Mouse (Mus musculus): ENCODE measurements around the gene Nfam1.
"Not testable (repeated sequence)": the region's sequence is repeated elsewhere in the genome, so short reads cannot be mapped to it uniquely, and the experiment has no call there.

Gene Nfam1

GRCm38 (mm10) chr15:83032981-83033541 is at the start of gene Nfam1:
Gene Nfam1 (minus strand): TSS chr15:83033306.
- in situ Hi-C loops (cut with MboI, MseI), result no loop called here

DNA sequence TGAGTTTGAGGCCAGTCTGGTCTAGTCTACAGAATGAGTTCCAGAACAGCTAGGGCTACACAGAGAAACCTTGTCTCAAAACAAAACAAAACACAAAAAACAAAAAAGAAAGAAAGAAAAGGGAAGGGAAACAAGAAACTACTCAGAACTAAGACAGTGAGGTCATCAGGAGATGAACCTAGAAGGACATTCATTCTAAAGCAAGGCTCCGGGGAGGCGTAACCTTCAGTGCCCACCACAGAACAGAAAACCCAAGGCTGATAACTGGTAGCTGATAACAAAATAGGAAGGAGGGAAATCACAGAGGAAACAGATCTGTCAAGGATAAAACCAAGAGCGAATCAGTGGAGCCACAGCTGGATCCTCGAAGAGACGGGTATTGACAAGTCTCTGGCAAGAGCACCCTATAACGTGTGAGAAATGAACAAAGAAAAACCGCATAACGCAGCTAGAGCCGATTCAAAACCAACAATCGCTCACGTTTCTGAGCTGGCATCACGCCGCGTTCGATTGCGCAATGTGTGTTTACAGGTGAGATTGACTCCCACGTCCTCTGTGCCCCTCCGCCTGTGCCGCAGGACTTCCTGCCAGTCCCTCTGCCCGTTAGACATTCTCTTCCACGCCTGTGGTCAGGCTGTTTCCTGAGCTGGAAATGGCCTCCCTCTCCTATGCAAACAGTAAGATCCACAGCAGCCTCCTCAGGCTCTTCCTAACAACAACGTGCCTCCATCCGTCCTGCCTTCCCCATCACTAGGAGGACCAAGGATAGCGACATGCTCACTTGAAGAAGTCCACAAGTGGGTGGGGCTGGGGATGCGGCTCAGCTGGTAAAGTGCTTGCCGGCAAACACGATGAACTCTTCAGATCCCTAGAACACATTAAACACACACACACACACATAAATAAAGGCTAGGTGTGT is 42.8 kb upstream of the Nfam1 start:
- in situ Hi-C loops (cut with MboI, MseI), result no loop called here

DNA sequence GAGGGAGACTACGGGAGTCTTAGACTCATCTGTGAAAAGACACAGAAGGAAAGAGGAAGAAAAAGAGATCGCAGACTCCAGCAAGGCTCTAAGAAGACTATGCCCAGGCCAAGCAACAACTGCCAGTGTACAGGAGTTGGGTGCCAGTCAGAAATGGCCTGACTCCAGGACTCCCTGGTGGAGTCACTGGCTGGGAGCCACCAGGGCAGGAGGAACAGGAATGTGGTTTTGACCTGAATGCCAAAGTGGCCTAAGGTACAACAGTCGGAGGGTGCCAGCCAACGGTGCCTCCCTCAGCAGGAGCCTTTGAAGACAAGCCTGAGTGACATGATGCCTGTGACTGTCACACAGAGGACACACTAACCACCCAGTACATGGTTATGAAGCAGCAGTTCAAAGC is 41.1 kb upstream of the Nfam1 start:
- in situ Hi-C loops (cut with MboI, MseI), result no loop called here

DNA sequence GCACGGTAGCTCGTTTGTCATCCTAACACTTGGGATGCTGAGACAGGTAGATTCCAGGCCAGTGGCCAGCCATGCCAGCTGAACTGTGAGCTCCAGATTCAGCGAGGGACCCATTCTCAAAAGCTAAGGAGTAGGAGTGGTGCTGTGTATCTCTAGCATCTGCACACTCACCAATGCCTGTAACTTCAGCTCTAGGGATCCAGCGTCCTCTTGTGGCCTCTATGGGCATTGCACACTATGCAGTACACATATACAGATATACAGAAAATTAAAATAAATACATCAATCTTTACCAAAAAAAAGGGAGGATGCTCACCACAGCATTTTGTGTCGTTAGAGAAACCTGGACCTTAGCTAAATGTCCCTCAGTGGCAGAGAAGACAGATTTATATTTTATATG is 38.6 kb upstream of the Nfam1 start:
- in situ Hi-C loops (cut with MboI, MseI), result no loop called here

DNA sequence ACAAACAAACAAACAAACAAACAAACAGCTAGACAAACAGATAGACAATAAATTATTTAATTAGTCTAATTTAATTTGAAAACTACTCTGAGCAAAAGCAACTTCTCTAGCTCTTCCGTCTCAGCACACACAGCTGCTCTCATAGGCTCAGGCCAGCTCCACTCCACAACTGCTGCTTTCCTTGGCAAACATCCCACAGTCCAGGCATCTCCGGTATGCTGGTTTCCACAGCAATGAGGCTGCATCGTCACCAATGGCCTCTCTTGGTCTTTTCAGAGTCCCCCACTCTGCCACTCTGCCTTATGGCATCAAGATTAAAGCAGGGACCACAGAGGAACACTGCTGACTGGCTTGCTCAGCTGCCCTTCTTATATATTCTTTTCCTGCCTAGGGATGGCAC is 37.8 kb upstream of the Nfam1 start:
- in situ Hi-C loops (cut with MboI, MseI), result no loop called here

DNA sequence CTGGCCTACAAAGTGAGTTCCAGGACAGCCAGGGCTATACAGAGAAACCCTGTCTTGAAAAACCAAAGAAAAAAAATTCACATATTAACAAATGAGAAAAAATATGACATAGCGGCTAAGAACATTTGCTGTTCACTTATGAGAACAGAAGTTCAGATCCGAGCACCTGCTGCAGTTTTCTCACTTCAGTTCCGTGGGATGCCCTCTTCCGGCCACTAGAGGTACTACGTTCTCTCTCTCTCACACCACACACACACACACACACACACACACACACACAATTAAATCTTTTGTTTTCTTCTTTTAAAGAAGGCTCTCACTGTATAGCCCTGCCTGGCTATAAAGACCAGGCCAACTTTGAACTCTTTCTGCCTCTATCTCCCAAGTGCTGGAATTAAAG is 35.2 kb upstream of the Nfam1 start:
- in situ Hi-C loops (cut with MboI, MseI), result no loop called here

DNA sequence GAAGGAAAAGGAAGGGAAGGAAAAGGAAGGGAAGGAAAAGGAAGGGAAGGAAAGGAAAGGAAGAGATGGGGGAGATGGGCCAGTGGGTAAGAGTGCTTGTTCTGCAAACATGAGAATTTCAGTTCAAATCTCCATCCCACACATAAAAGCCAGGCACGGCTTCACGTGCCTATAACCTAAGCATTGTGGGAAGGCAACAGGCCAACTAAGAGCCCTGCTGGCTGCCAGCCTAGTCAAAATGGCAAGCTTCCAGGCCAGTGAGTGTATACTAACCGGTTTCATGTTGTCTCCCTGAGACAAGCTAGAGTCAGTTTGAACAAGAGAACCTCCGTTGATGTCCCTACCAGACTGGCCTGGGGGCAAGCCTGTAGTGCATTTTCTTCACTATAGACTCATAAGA is 32.4 kb upstream of the Nfam1 start:
- in situ Hi-C loops (cut with MboI, MseI), result no loop called here

DNA sequence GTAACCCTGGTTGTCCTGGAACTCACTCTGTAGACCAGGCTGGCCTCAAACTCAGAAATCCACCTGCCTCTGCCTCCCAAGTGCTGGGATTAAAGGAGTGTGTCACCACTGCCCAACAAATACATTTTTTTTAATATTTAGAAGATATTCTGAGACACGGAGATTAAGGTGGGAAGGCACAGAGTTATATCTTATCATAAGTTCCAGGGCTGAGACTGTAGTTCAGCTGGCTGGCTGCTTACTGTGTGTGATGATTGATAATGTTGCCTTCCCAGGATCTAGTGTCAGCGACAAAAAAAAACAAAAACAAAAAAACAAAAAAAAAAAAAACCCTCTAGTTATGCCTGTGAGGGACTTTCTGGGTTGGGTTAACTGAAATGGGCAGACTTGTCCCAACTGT is 29.5 kb upstream of the Nfam1 start:
- in situ Hi-C loops (cut with MboI, MseI), result not testable (repeated sequence)

DNA sequence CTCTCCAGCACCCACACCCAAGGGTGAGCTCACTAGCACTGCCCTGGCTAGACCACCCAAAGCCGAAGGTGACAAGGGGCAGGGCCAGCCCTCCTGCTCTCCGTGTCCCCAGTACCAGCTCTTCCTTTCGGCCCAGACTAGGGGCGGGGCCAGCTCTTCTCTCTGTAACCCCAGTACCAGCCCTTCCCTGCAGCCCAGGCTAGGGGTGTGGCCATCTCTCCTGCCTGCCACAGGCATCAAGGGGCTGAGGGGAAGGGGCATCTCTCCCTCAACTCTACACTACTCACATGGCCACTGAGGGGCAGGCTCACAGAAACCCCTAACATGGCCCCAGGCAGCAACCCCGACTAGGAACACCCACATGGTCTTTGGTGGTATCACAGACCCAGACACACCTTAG is 28.6 kb upstream of the Nfam1 start:
- in situ Hi-C loops (cut with MboI, MseI), result no loop called here

DNA sequence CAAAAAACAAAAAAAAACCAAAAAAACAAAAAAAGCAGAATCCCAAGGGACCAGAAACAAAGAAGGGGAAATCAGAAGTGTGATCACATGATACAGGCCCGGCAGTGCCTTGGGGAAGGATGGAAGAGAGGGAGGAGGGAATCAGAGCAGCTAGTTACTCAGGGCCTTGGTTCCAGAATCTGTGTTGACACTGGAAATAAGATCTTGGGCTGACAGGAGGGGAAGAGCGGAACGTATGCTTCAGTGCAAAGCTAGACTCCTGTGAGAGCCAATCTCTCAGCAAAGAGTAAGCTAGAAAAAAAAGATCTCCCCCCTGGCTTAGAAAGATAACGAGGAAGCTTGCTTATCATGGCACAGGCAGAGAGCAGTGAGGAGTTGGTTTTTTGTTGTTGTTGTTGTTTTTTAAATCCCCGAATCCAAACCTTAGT is 26.1 kb upstream of the Nfam1 start:
- in situ Hi-C loops (cut with MboI, MseI), result no loop called here

GRCm38 (mm10) chr15:83057533-83057932 is 24.4 kb upstream of the Nfam1 start:
- in situ Hi-C loops (cut with MboI, MseI), result no loop called here

- in situ Hi-C loops (cut with MboI, MseI), result no loop called here
Measured at GRCm38 (mm10) chr15:83056378-83057083, 23.4 kb upstream of the Nfam1 start.

- in situ Hi-C loops (cut with MboI, MseI), result no loop called here
Measured at GRCm38 (mm10) chr15:83055569-83055968, 22.5 kb upstream of the Nfam1 start.

GRCm38 (mm10) chr15:83053261-83053660 is 20.2 kb upstream of the Nfam1 start:
- in situ Hi-C loops (cut with MboI, MseI), result no loop called here

DNA sequence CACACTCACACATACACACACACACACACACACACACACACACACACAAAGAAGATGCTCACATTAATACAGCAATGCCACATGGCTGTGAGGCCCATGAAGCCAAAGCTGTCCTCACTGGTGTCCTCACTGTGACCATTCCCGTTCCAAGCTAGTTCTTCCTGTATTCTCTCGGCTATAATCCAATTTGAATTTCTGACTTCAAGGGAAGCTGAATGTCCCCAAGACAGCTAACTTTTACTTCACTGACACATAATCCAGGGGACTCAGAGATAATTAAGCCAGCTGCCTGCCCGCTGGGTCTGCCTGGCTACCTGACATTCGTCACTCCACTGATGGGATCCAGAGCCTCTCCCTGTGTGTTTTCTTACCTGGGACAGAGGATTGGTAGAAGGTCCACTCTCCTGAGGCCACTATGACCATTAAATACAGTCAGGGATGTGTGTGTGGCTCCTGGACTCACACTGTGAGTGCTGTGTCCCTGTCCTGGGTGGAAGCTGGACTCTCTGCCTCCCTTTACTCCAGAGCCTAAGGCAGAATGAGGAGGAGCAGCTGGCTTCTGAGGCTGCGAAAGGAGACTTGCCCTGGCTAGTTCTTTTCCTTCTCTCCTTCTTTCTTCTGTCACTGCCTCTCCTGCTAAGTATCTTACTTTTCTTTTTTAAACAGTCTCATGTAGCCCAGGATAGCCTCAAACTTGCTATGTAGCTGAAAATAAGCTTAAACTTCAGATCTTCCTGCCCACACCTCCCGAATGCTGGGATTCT is 19.4 kb upstream of the Nfam1 start:
- in situ Hi-C loops (cut with MboI, MseI), result no loop called here

GRCm38 (mm10) chr15:83046730-83047129 is 13.6 kb upstream of the Nfam1 start:
- in situ Hi-C loops (cut with MboI, MseI), result no loop called here

DNA sequence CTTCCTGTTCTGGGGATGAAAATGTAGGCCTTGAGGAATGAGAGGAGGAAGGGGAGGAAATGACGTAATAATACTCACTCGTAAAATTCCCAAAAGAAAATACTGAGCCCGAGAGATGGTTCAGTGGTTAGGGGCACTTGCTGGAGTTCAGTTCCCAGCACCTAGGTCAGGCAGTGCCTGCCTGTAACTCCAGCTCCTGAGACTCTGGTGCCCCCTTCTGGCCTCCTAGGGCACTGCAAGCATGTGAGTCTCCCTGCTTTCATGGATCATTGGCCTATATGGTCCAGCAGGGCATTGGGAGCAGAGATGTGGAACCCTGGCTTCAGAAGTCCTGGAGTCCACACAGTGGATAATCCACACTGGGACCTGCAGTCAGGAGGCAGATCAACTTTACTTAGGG is 13.2 kb upstream of the Nfam1 start:
- in situ Hi-C loops (cut with MboI, MseI), result no loop called here

DNA sequence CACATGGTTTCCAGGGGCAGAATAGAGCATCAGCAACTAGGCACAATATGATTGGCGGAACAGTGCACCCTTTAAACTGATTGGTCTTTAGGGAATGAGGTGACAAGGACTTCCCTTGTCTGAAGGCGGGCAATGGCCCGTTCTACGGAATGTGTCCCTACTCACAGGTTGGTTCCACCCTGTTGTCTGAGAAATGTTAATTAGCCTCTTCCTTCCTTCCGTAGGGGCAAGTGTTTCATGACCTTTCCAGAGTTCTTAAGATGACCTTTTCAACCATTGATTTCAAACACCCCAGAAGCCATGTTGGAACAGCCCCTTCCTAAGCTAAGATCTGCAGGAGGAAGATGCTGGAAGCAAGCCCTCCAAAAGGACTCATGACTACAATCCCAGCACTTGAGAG is 12.5 kb upstream of the Nfam1 start:
- in situ Hi-C loops (cut with MboI, MseI), result not testable (repeated sequence)

DNA sequence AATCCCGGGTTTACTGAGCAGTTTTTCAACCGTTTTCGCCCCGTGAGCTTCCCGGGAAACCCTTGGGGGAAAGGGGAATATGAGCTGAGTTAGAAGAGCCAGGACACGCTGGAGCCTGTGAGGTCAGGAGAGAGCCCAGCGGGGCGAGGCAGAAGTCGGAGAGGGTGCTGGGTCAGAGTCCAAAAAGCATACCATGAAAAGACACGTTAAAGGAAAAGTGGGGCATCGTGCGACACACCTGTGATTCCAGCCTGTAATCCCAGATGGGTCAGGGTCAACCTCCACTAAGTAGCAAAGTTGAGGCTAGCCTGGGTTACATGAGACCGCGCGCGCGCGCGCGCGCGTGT is 10.2 kb upstream of the Nfam1 start:
- in situ Hi-C loops (cut with MboI, MseI), result loop anchor here (5.0 kb wide), 1 partner anchor 241 kb away; no protein-coding TSS in a partner anchor

DNA sequence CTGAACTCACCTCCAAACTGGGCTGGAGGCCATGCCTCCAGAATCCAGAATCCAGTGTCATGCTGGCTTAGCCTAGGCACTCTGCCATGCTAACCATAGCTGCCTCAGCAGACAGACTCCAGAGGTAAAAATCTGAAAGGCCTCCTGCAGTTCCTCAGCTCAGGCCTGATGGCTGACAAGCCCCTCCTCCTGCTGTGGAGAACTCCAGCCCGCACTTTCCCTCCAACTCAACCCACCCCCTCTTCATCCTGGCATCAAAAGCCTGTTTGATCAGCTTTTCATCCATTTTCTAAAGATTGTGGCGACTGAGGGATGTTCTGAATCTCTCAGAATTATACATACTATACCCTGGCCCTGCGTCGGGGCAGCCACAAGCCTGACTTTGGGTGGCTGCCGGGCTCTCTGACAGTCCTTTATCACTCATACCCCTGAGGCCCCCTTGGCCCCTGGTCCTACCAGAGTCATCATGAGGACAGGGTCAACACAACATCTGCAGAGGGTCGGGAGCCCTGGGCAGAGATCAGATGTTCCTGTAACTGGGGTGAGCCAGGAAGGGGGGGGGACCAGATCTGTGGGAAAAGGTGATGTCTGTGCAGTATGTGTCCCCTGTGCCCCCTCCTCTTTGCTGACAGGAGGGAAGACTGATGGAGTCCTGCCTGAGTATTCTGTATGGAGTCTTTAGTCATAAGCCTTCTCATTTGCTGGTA is 9.7 kb upstream of the Nfam1 start:
- in situ Hi-C loops (cut with MboI, MseI), result loop anchor here (5.0 kb wide), 1 partner anchor 241 kb away; no protein-coding TSS in a partner anchor

DNA sequence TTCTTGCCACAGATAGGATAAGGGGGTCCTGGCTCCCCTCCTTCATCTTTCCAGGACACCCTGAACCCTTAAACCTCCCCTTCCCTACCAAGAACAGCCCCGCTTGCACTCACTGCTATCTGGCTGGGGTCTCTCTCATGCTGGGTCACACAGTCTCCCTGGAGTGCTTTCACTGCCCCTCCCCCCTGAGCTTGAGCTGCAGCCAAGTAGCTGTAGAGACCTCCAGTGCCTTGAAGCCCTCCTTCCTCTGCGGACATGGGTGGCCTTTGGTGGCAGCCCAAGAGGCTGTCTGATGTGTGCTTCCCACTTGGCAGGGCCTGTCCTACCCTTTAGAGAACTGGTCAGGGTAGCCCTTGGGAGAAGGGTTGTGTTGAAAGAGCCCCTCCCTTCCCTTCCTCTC is 7.0 kb upstream of the Nfam1 start:
- in situ Hi-C loops (cut with MboI, MseI), result loop anchor here (5.0 kb wide), 1 partner anchor 238 kb away; no protein-coding TSS in a partner anchor

All from T-helper 1 cell (primary cell).